Mouse (Mus musculus) neural tube, embryonic 12.5 days (tissue): ENCODE results near the gene Gm11146. TPM values are rescaled to one million over a fixed set of nuclear protein-coding genes. Genes with fewer than 3 reads are reported as not detected.
A peak's percentile ranks its signal among the peaks of the same experiment; 100 is the strongest.

Experiments
- ATAC-seq: fragments of 200-750 bp; cut with Nextera tagmentation; 2 replicates; pipeline ENCODE4 v1.8.0; 2017; ENCODE audit warnings: low read depth, mild to moderate bottlenecking, moderate TSS enrichment, moderate library complexity; ENCODE audit not compliant: low FRiP score
- H3K27ac ChIP-seq: fragments of 300-500 bp; sonication (generic); 2 replicates; pipeline ENCODE4 v1.5.1; 2016
- H3K27me3 ChIP-seq: fragments of 300-500 bp; sonication (generic); replicated peaks from 2 replicates; pipeline ENCODE4 v1.6.1; 2016; ENCODE audit warnings: mild to moderate bottlenecking
- H3K36me3 ChIP-seq: fragments of 300-500 bp; sonication (generic); 2 replicates; pipeline ENCODE4 v1.6.1; 2016; ENCODE audit warnings: mild to moderate bottlenecking
- H3K4me1 ChIP-seq: fragments of 300-500 bp; sonication (generic); 2 replicates; pipeline ENCODE4 v1.6.1; 2016
- H3K4me2 ChIP-seq: fragments of 300-500 bp; sonication (generic); replicated peaks from 2 replicates; pipeline ENCODE4 v1.6.1; 2016; ENCODE audit warnings: mild to moderate bottlenecking
- H3K4me3 ChIP-seq: fragments of 300-500 bp; sonication (generic); 2 replicates; pipeline ENCODE4 v1.5.1; 2016
- H3K9ac ChIP-seq: fragments of 300-500 bp; sonication (generic); 2 replicates; pipeline ENCODE4 v1.6.1; 2016; ENCODE audit warnings: mild to moderate bottlenecking
- H3K9me3 ChIP-seq: fragments of 300-500 bp; sonication (generic); 2 replicates; pipeline ENCODE4 v1.6.1; 2016; ENCODE audit warnings: mild to moderate bottlenecking
- WGBS: fragments of 180-500 bp; shearing (Covaris S2); methylation state at CpG from one replicate; pipeline ENCODE4 v1.1.7; 2016; 5-methylcytosine and 5-hydroxymethylcytosine counted together
- polyA plus RNA-seq: library from polyadenylated mRNA; unstranded; fragments of >200 nt; fragmentation: Nextera tagmentation; extraction: Ambion mirVana; gene quantifications from 2 replicates; pipeline ENCODE4 v1.2.1, GENCODE M21; 2016

The Gm11146 gene
- not detected in 2 replicates for polyA plus RNA-seq

GRCm38 (mm10) chr16:77601994-77602393 is at the start of gene Gm11146:
Gene Gm11146 (minus strand): TSS chr16:77602094.
- H3K27me3 ChIP-seq = no peaks in the 10 kb centered on the region
- no peaks in the 10 kb centered on the region; the same call in 1 of the 2 replicates for H3K4me1 ChIP-seq
- H3K9ac ChIP-seq = no peak within 1 kb of the TSS
- H3K4me3 ChIP-seq = no peak within 1 kb of the TSS
- no peak within 1 kb of the TSS for H3K27ac ChIP-seq
- no peaks in the 10 kb centered on the region for H3K9me3 ChIP-seq
- no peak for ATAC-seq
- H3K4me2 ChIP-seq = no peak within 1 kb of the TSS
- WGBS = 80% methylated on average over 1 of the region's 1 CpGs
- H3K36me3 ChIP-seq = peaks cover 10% of the 10 kb centered on the region; the same call in 1 of the 2 replicates

- Histone ChIP-seq H3K4me2 (no peak overlapping the region), H3K27ac (no peak overlapping the region), H3K9me3 (no peaks in the 10 kb centered on the region), H3K9ac (no peak overlapping the region), H3K27me3 (no peaks in the 10 kb centered on the region), H3K4me1 (no peaks in the 10 kb centered on the region), H3K4me3 (no peak overlapping the region), H3K36me3 (no peaks in the 10 kb centered on the region)
- 64% methylated on average over 1 of the region's 1 CpGs for WGBS
- no peak for ATAC-seq
These were observed 48.7 kb upstream of the Gm11146 start for GRCm38 (mm10) chr16:77650596-77650995.

GRCm38 (mm10) chr16:77649006-77649405 is 47.1 kb upstream of the Gm11146 start:
- no peak overlapping the region for H3K9ac ChIP-seq
- H3K4me3 ChIP-seq = no peak overlapping the region
- no peak overlapping the region for H3K27ac ChIP-seq
- peaks cover 4% of the 10 kb centered on the region; the same call in 1 of the 2 replicates for H3K4me1 ChIP-seq
- H3K9me3 ChIP-seq = no peaks in the 10 kb centered on the region
- ATAC-seq = no peak
- no peak overlapping the region for H3K4me2 ChIP-seq
- no peaks in the 10 kb centered on the region for H3K27me3 ChIP-seq
- 58% methylated on average over 2 of the region's 2 CpGs for WGBS
- H3K36me3 ChIP-seq = no peaks in the 10 kb centered on the region

- H3K9ac ChIP-seq = no peak overlapping the region
- H3K36me3 ChIP-seq = no peaks in the 10 kb centered on the region
- no peak for ATAC-seq
- H3K4me2 ChIP-seq = 0 out of 2 replicates have a peak overlapping the region, but pooled peaks have one; percentile 15
- no peaks in the 10 kb centered on the region for H3K27me3 ChIP-seq
- H3K9me3 ChIP-seq = no peaks in the 10 kb centered on the region
- peak overlapping the region; percentile 46; the same call in 1 of the 2 replicates for H3K27ac ChIP-seq
- H3K4me1 ChIP-seq = peaks cover 11% of the 10 kb centered on the region; the same call in 1 of the 2 replicates
- H3K4me3 ChIP-seq = no peak overlapping the region
- 56% methylated on average over 2 of the region's 2 CpGs for WGBS
These were observed 46.3 kb upstream of the Gm11146 start for GRCm38 (mm10) chr16:77648181-77648580.

GRCm38 (mm10) chr16:77646146-77646545 is 44.3 kb upstream of the Gm11146 start:
- Histone ChIP-seq H3K9ac (0 out of 2 replicates have a peak overlapping the region, but pooled peaks have one; percentile 26), H3K36me3 (no peaks in the 10 kb centered on the region), H3K4me3 (no peak overlapping the region), H3K4me2 (peak overlapping the region; percentile 40), H3K27ac (peak overlapping the region; percentile 53), H3K4me1 (peaks cover 19% of the 10 kb centered on the region; the same call in 1 of the 2 replicates), H3K27me3 (no peaks in the 10 kb centered on the region), H3K9me3 (no peaks in the 10 kb centered on the region)
- ATAC-seq = no peak
- WGBS = 67% methylated on average over 7 of the region's 7 CpGs

GRCm38 (mm10) chr16:77644976-77645375 is 43.1 kb upstream of the Gm11146 start:
- ATAC-seq = no peak
- H3K9ac ChIP-seq = peak overlapping the region; percentile 29; the same call in 1 of the 2 replicates
- H3K36me3 ChIP-seq = no peaks in the 10 kb centered on the region
- H3K4me3 ChIP-seq = no peak overlapping the region
- H3K4me1 ChIP-seq = peaks cover 19% of the 10 kb centered on the region; the same call in 1 of the 2 replicates
- no peaks in the 10 kb centered on the region for H3K27me3 ChIP-seq
- WGBS = 50% methylated on average over 1 of the region's 1 CpGs
- H3K27ac ChIP-seq = no peak overlapping the region
- no peaks in the 10 kb centered on the region for H3K9me3 ChIP-seq
- peak overlapping the region; percentile 47 for H3K4me2 ChIP-seq

- H3K4me2 ChIP-seq = peak overlapping the region; percentile 69
- ATAC-seq = peak; percentile 93
- H3K4me1 ChIP-seq = peaks cover 19% of the 10 kb centered on the region; the same call in 1 of the 2 replicates
- no peaks in the 10 kb centered on the region for H3K9me3 ChIP-seq
- H3K4me3 ChIP-seq = peak overlapping the region; percentile 36
- H3K27me3 ChIP-seq = no peaks in the 10 kb centered on the region
- 3% methylated on average over 31 of the region's 31 CpGs for WGBS
- H3K36me3 ChIP-seq = no peaks in the 10 kb centered on the region
- H3K27ac ChIP-seq = peak overlapping the region; percentile 90
- peak overlapping the region; percentile 75 for H3K9ac ChIP-seq
These were observed 42.2 kb upstream of the Gm11146 start for GRCm38 (mm10) chr16:77643871-77644720.

GRCm38 (mm10) chr16:77643036-77643870 is 41.4 kb upstream of the Gm11146 start:
- Histone ChIP-seq H3K9me3 (no peaks in the 10 kb centered on the region), H3K9ac (peak overlapping the region; percentile 75), H3K36me3 (no peaks in the 10 kb centered on the region), H3K4me2 (peak overlapping the region; percentile 69), H3K4me1 (peaks cover 19% of the 10 kb centered on the region; the same call in 1 of the 2 replicates), H3K27ac (peak overlapping the region; percentile 90), H3K4me3 (peak overlapping the region; percentile 36; the same call in 1 of the 2 replicates), H3K27me3 (no peaks in the 10 kb centered on the region)
- 78% methylated on average over 14 of the region's 14 CpGs for WGBS
- ATAC-seq = no peak

- peak; percentile 78 for ATAC-seq
- H3K4me2 ChIP-seq = peak overlapping the region; percentile 34
- H3K36me3 ChIP-seq = no peaks in the 10 kb centered on the region
- WGBS = 19% methylated on average over 6 of the region's 6 CpGs
- peak overlapping the region; percentile 40; the same call in 1 of the 2 replicates for H3K9ac ChIP-seq
- H3K27ac ChIP-seq = peak overlapping the region; percentile 64
- H3K4me1 ChIP-seq = peaks cover 13% of the 10 kb centered on the region
- no peak overlapping the region for H3K4me3 ChIP-seq
- H3K9me3 ChIP-seq = no peaks in the 10 kb centered on the region
- H3K27me3 ChIP-seq = no peaks in the 10 kb centered on the region
These were observed 34.6 kb upstream of the Gm11146 start for GRCm38 (mm10) chr16:77636497-77636896.

- Histone ChIP-seq H3K4me1 (peaks cover 13% of the 10 kb centered on the region), H3K27me3 (no peaks in the 10 kb centered on the region)
- WGBS = 77% methylated on average over 6 of the region's 6 CpGs
These were observed 30.5 kb upstream of the Gm11146 start for GRCm38 (mm10) chr16:77632315-77632881.

GRCm38 (mm10) chr16:77622681-77623080 is 20.8 kb upstream of the Gm11146 start:
- ATAC-seq = no peak
- WGBS = 78% methylated on average over 5 of the region's 5 CpGs

More at GRCm38 (mm10) chr16:77632315-77632881, 30.5 kb upstream of the Gm11146 start:
- no peaks in the 10 kb centered on the region for H3K36me3 ChIP-seq
- ATAC-seq = no peak
- H3K27ac ChIP-seq = no peak overlapping the region
- no peak overlapping the region for H3K9ac ChIP-seq
- H3K4me2 ChIP-seq = no peak overlapping the region
- H3K4me3 ChIP-seq = no peak overlapping the region
- no peaks in the 10 kb centered on the region for H3K9me3 ChIP-seq

More at GRCm38 (mm10) chr16:77622681-77623080, 20.8 kb upstream of the Gm11146 start:
- H3K4me1 ChIP-seq = no peaks in the 10 kb centered on the region
- no peak overlapping the region for H3K4me2 ChIP-seq
- H3K9me3 ChIP-seq = no peaks in the 10 kb centered on the region
- H3K27me3 ChIP-seq = no peaks in the 10 kb centered on the region
- no peak overlapping the region for H3K4me3 ChIP-seq
- H3K27ac ChIP-seq = no peak overlapping the region
- no peak overlapping the region for H3K9ac ChIP-seq
- no peaks in the 10 kb centered on the region for H3K36me3 ChIP-seq
